Mouse (Mus musculus): Measurements from ENCODE around the gene Ppdpf.

DNA sequence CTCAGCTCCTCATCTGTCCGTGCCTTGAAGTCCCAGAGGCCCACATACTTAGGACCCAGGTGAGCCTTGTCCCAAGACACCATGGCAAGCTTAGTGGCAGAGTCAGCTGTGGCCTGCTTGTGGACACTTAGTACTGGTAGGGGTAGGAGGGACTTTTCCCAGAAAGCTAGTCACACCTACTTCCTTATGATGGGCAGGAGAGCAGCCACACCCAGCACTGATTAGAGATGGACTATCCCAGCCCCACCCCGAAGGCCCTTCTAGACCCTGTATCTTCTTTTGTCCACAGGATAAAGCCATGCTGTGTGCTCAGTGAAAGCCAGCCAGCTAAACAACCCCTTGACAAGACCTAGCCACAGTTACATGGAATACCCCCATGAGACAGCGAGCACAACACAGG lies 15.4 kb downstream of the Ppdpf start, which contains the start of gene Ptk6:
- TF ChIP-seq GATA1 (IDR thresholded peaks at IDR 0.05; ENCODE audit: low read length) (no peak), TAL1 (IDR thresholded peaks at IDR 0.05; ENCODE audit: low read length) (no peak)

Data from erythroblast, embryonic 14.5 days (primary cell).